Mouse (Mus musculus) myocyte (in vitro differentiated cells): Measurements from ENCODE around the gene Fxyd1.

Experiments
- MYOD1 ChIP-seq, 3 experiments: IDR thresholded peaks; one replicate each; pipeline ENCODE4 v1.6.1; 2011; ENCODE audit warnings: control low read depth in 2 of 3, low read depth in 2 of 3, mild to moderate bottlenecking in 2 of 3, moderate library complexity in 1 of 3; ENCODE audit not compliant: insufficient read length in 2 of 3, control insufficient read depth in 1 of 3
- POLR2A ChIP-seq: IDR thresholded peaks from one replicate; pipeline ENCODE4 v1.6.1; 2011; ENCODE audit warnings: low read depth, mild to moderate bottlenecking, control low read depth, moderate library complexity; ENCODE audit not compliant: insufficient read length
- USF1 ChIP-seq: IDR thresholded peaks from one replicate; pipeline ENCODE4 v1.6.1; 2011; ENCODE audit warnings: low read depth, mild to moderate bottlenecking, control low read depth, moderate library complexity

GRCm38 (mm10) chr7:31008175-31008574 lies 48.8 kb downstream of the Fxyd1 start:
- TF ChIP-seq POLR2A (no peak), MYOD1 (IDR thresholded peaks at IDR 0.05; ENCODE audit: control insufficient read depth in 1 of 3, insufficient read length in 2 of 3, low read depth in 2 of 3) (no peak), USF1 (no peak)
